Mouse (Mus musculus): ENCODE results near the gene Grik3.

The Grik3 gene

DNA sequence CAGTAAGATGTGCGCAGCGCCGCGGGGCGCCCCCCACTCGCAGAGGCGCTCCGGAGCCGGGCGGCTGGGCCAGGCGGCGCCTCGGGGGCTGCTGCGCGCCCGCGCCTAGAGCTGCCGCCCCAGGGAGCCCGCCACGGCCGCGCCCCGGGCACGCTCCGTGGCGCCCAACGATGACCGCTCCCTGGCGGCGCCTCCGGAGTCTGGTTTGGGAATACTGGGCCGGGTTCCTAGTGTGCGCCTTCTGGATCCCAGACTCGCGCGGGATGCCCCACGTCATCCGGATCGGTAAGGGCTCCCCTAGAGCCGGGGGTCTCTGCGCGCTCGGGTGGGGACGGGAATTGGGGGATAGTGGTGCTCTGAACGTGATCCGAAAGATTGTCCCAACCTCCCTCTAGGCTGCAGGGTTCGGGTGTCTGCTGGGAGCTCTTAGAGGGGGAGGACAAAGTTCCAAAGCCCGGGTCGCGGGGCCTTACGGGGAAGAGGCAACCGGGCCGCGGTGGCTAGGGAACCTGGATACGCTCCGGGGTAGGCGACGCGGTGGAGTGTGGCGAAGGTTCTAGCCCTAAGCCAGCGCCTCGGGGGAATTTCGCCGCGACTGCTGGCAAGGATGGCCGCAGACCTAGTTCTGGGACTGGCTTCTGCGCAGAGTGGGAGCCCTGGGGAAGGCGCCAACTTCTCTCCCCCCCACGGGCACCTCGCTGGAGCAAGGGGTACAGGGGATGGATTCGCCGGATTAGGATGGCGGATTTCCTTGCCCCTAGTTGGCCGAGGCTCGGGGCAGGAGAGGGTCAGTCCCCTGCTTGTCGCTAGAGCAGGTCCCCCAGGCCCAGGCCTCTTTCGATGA, at the start of gene Grik3:
Gene Grik3 (plus strand): TSS at position 40 of the 844 bp plus-strand sequence.
- no peak for DNase-seq

DNA sequence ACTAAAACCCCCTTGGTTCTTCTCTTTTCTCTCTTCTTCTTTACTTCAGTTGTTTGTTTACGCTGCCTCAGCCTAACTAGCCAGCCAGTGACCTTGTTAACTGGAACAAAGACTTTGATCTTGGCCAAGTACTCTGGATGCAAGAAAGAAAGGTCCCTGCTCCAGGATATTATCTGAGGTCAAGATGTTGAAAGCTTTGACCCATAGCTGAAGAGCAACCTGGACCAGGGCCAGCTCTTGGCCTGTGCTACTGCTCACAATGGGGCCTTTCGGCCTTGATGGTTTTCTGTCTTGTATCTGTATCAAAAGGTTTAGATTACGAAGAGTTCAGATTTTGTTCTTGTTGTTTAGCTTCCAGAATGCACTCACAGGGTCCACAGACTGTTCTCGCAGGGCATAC, 48.7 kb upstream of the Grik3 start:
- no peak for DNase-seq

DNA sequence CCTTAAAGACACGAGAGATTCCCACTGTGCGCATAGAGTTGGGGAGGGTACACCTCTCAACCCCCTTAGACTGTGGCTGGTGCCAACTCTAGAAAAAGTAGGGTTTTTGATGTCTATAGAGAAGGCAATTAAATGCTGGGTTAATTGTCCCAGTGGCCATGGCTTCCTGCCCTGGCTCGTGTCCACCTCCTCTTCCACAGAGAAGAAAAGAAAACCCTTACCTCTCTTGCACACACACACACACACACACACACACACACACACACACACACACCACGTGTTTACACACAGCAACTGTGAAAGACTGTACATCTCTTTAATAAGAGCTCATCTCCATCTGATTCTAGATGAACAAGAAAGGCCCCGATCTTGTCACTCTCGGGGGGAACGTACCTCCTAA, 46.1 kb upstream of the Grik3 start:
- DNase-seq: no peak

DNA sequence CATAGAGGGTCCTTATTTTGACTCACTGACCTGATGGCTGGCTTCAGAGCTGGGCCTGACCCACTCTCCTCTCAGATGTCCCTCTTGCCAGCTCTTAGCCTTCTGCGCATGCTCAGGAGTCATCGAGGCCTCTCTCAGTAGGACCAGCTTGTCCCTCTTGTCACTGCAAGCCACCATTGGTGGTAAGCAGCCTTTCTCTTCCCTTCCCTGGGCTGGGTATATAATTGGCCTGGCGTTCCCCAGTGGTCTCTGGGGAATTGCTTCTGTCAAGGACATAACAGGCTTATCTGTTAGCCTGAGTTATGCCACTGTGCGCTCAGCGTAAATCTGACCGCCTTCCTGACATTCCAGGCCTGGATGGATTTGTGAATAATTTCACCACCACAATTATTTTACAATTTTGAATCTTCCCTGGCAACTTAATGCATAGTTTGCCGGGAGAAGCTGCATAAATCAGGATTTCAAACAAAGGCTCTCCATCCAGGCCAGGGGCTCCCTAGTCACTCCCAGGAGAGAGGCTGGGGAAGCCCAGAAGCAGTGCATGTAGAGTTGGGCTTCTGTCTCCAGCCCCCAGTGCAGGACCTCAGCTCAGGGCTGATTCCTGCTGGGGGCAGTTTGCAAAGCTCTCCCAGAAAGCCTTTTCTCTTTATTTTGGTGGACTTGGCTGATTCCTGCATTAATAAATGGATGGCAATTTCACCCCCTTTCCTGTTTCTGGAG, 39.7 kb upstream of the Grik3 start:
- DNase-seq: no peak

DNA sequence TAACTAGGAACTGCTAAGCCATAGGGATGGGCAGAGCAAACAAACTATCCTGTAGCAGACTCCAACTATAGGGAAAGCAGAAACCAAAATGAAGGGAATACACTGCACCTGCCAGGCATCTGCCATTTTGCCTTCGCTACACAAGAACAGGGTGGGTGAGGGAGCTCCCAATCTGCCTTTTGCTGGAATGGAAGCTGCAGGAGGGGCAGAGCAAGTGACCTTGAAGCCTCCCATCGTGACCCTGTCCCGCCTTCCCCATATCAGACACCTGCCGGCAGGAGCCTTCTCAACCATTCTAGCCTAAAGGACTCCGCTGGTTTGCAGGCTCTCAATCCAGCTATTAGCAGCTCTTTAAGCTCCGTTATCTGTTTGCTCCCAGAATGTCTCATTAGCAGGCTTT, 38.7 kb upstream of the Grik3 start:
- DNase-seq: no peak

DNA sequence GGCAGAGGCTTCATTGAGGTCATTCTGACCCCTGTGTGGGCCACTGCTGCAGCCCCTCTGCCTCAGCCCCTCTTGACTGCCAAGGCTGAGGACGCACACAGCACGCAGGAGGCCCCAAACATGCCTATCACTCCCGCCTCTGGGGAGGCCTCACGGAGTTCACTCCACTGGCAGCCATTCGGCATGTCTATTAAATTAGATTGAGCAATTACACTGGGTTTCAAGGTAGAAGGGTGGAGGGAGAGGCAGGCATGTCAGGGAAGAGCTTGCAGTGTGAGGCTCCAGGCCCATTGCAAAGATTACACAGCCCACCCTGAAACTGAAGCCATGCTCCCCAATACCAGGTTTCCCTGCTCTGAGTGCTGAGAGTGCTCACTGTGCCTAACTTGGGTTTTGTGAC, 34.0 kb upstream of the Grik3 start:
- DNase-seq: no peak

DNA sequence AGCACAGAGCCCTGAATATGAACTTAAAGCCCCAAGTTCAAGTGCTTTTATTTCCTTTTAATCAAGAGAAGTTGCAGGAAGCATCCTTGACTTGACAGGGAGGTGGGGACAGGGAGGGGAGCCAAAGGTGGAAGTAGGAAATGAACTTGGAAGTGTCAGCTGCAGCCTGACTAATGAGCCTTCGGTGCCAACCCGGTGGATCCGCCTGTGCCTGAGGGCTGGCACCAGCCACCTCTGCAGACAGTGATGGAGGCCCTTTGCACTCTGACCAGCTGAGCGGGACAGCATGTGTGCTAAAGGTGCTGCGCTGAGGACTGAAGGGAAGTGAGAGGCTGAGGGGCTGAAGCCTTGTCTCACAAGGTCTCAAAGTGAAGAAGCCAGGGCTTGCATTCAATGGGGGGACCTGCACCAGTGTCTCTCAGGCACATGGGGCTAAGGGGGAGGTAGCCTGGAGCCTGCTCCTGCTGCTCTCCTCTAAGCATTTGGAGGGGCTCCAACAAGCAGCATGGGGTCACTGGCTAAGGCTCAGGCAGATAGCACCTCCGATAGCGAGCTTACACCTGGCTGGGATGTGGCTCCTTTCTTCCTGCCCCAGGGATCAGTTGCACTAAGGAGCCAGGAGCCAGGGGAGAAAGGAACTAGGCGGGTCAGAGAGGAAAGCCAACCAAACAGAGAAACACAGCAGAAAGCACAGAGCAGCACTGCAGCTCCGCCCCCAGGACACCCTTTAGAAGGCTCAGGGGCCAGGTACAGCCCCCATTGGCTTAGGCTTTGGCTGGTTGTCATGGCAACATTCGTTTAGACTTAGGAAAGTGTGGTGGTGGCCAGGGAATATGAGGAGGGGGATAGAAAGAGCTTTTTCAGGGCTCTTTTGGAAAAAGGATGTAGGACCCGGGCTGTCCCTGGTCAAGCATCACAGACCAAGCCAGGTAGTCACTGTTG, 33.1 kb upstream of the Grik3 start:
- no peak for DNase-seq

DNA sequence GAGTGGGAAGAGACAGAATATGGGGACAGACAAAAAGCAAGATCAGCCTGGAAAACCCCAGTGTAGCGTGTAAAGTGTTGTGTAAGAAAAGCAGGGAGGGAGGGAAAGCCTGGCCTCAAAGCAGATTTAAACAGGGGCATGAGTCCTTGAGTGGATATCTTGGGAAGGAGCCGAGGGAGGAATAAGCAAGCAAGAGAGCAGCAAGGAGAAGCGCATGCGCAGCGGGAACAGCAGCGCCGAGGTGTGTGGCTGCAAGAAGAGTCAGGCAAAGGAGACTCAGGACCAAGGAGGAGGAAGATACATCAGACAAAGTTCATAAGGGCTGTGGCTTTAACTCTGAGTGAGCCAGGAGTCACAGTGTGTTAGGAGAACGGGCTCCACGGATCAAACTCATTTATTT, 30.7 kb upstream of the Grik3 start:
- DNase-seq: no peak

DNA sequence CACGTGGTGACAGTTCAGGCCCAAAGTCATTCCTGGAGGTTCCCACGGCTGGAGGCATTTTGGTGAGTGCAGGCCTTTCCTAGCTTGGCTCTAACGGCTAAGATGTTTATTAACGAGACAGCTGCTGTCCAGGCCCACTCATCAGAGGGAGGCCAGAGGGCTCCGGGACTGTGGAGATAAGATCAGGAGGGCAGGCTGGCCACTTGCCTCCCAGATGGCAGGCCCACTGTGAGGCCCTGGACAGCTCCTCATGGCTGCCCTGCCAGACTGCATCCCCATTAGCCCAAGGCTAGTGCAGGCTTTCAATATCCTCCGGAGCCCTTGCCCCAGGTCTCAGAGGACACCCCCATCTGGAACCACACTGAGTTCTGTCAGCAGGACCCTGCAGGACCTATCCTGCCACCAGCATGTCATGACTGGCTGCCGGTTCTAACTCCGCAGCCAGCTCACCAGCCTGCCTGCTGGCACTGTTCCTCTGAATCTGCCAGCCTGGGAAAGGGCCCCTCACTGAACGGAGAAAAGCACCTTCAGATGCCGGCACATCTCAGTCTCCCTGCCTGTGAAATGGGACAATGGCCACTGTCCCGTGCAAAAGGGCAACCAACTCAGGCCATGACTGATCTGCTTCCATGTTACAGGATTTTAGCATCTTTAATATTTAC, 20.7 kb upstream of the Grik3 start:
- DNase-seq: no peak

DNA sequence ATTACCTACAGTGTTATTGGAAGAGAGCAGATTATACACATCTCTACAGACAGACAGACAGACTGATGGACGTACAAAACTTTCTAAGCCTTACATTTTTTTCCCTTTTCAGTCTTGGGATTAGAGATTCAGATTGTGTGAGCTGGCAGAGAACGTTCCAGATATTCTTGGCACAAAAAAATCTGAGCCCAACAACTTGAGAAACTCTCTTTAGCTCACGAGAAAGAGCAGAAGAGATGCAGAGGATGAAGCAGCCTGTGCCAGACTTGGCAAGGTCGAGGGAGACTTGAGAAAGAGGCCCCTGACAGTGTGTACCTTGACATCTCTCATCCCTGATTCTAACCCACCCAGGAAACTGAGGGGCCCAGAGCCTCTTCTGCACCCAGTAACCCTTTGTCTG, 15.6 kb upstream of the Grik3 start:
- DNase-seq: no peak

DNA sequence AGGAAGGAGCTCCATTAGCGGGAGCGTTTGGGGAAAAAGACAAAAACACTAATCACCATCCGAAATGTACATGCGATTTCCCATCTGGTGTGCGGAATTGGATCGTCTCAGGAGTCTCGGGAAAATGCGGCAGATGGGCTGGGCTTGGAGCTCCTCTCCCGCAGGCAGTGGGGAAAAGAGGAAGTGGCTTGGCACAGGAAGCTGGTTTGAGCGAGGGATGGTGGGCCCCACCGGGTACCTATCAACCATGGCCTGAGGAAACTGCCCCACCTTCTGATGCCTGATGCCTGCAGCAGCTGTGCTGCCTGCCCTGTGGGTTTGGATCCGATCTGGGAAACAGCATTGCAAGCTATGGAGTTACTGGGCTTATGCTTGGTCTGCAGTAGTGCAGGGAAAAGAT, 12.4 kb upstream of the Grik3 start:
- DNase-seq: no peak

DNA sequence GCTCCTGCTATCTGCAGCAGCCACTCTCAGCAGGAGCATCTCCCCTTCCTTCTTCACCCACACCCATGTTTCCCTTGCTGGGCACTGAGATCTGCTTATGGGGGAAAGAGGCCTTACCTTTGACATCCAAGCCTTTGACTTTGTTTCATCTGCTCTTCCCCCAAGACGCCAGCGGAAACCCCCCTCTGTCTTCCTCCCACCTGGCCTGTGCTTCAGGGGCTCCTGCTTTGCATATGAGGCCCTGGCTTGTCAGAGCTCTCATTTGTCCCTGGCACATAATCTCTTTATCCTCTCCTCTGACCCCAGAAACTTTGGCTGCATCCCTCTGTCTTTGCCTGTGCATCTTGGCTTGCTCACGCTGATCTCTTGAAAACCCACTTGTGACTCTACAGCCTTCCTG, 9.2 kb upstream of the Grik3 start:
- DNase-seq: no peak

DNA sequence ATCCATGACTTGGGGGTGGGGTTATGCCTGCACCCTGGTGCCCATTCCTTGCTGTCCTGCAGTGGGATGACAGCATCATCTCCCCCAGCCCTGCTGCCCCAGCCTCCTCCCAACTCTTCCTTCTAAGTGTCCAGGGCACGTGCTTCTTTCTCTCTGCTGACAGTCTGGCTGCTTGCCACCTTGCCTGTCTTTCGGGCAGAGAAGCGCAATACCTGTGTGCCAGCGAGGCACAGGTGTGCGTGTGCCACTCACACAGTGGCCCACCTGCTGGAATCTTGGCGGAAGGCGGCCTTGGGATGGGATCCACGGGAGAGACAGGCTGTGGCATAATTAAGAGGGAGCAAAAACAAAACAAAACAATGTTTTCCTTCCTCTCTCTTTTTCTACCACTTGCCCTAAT, 6.4 kb upstream of the Grik3 start:
- no peak for DNase-seq

DNA sequence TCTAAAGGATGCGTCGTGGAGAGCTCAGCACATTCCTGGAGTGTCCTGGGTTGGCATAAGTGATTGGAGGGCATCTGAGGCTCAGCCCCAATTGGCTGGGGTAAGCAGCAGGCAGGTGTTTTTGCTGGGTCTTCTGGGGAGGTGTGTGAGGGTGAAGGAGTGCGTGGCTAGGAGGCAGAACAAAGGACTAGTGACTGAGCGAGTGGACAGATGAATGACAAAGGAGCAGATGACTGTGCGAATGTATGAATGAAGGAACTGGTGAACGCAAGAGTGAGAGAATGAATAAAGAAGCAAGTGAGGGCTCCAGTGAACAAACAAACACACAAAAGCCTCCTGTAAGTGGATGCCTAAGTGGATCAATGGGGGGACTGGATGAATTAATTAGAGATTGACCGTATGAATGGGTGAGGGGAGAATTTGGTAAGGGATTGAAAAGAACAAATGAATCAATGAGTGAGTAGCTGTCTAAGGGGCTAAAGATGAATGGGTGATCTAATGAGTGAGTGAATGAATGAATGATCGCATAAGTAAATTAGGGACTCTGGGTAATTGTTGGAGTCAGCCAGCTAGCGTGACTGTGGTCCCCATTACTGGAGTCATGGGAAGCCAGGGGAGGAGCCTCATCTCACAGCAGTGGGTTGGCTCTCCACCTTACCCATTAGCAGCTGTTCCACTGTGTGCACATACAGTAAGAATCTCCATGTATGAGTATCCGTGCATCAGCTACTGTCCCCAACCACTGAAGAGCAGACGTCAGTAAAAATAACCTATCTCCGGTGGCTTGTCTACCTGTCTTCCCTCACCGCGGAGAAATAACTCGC, 4.9 kb upstream of the Grik3 start:
- DNase-seq: no peak

DNA sequence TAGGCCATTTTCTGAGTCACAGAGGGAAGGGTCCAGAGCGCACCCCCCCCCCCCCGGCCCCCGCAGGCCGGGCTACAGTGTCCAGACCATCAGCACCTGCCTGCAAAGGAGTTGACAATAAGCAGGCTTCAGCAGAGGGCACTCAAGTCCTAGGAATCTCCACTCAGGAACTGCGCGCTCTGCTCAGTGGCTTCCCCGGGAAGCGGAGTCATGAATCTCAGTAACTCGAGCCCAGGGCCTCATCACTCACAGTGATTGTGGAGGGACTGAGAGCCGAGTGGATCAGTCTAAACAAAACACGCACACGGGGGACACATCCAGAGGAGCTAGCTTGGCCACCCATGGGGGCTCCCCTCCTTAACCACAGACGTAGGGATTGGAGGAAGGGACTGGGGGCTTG, 3.9 kb upstream of the Grik3 start:
- DNase-seq: no peak

DNA sequence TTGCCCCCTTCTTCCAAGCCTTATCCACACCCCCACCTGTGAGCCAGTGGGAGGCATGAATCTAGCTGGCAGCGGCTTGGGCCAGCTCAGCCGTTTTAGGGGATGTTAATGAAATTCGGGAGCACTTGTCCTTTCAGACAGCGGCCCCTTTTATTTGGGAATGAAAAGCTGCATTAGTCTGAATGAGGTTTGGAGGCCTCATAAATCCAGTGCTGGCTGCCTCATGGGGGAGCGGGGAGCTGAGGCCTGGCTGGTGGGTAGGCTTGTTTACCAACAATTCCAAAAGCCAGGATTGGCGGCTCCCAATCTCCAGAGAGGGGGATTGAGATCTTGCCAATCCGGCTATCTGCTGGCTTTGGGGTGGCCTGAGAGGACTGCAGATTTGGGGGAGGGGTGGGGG, 3.5 kb upstream of the Grik3 start:
- DNase-seq: no peak

DNA sequence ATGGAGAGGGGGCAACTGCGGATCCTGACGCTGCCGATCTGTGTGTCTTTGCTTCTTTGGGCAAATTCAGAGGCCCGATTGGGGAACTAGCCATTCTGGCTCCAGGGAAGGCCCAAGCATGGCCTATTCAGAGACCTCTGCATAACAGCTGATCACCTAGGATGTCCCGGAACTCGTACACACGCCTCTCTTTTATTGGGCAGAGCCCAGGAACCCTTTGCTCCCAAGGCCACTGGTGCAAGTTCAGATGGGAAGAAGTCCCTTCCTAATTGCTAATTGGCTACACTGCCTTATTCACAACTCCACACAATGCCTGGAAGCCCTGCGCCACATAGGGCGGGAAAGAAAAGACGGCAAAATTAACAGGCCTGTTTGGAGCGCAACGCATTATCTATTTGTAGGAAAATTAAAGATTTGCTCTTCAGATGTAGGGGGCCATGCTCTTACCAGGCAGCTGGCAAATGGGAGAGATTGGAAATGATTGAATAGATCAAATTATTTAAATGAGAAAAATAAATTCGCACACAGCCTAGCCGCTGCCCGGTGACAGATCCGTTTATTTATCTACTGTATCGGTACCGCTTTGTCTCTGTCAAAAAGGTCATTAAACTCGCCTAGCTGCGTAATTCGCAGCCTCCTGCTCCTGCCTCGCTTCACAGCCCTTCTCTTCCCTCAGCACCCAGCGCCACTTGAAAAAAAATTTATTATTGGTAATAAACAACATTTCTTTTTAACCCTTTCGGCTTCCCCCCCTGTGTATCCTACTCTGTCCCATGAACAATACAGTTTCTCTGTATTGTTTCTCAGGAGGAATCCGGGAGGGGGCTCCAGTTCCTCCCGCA, 1.5 kb upstream of the Grik3 start:
- no peak for DNase-seq

DNA sequence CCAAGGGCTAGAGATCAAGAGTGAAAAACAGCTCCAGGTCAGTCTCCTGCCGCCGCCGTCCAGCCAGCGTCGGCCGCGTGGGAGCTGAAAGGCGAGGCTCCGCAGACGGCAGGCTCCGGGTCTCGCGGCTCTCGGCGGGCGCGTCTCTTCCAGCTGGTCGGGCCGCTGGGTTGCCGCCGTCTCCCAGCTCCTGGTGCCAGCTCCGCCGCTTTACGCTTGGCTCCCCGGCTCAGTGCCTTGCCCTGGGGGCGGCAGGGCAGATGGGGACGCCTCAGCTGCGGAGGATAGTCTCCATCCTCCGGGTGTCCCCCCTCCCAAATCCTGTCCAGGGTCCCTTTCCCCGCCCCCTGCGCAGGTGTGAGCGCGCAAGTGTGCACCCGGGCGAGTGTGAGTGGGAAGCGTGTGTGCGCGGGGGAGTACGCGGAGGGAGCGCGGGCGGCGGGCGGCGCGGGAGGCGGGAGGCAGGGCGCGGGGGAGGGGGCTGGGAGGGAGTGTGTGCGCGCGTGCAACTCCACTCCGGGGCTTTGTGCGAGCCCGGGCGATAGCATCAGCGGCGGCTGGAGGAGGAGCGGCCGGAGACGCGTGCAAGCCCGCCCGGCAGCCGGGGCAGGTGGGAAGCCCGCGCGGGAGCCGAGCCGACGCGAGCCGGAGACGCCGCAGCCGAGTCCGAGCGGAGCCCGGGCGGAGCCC, 454 bp upstream of the Grik3 start:
- no peak for DNase-seq

DNA sequence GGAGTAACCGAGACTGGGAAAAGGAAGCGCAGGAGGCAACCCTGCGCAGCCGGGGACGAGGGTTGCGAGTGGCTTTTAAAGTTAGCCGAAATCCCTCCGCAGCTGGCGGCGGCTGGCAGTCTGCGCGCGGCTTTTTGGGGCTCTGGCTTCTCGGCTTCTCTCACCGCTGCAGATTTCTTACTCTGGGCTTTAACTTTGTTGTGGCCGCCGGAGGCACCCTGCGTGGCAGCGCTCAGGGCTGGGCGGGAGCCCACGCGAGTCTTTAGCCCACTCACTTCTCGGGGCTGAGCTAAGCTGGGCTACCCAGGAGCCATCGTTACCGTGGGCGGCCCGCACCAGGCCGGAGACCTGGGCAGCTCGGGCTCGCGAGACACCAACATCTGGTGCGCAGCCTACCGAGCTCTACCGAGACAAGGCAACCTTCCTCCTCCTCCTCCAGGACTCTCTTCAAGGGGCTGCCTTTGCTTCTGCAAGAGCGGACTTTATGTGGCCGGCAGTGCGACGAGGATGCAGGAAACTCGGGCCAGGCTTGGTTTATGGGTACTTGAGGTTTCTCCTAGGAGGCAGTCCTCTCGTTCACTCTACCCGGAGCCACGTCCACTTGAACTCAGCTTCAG, 1.1 kb downstream of the Grik3 start:
- no peak for DNase-seq

DNA sequence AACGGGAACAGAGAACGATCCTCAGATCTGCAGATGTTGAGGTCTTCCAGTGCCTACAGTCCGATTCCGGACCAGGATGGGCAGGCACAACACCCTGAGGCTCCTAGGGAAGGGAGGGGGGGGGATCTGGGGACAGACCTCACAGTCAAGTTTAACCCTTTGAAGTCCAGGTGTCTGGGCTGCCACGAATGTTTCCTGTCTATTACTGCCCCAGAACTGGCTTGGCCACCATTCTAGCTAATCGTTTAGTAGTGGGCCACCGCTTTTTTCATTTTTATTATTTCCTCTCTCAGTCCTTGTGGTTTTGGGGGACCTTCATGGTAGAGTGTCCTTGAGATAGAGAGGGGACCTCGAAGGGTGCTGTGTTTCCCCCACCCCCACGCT, 1.6 kb downstream of the Grik3 start:
- no peak for DNase-seq

All from lung, postnatal 36 days (tissue).